Mouse (Mus musculus) T-cell, adult 2 months (primary cell): Measurements from ENCODE around the gene Sec16a.
A peak's percentile ranks its signal among the peaks of the same experiment; 100 is the strongest.

Source experiments
- DNase-seq: peaks from one replicate; pipeline ENCODE4 v3.0.0; 2022; ENCODE audit warnings: low spot score

The Sec16a gene

GRCm38 (mm10) chr2:26472312-26473090 lies 27.5 kb upstream of the Sec16a start:
- no peak for DNase-seq

DNA sequence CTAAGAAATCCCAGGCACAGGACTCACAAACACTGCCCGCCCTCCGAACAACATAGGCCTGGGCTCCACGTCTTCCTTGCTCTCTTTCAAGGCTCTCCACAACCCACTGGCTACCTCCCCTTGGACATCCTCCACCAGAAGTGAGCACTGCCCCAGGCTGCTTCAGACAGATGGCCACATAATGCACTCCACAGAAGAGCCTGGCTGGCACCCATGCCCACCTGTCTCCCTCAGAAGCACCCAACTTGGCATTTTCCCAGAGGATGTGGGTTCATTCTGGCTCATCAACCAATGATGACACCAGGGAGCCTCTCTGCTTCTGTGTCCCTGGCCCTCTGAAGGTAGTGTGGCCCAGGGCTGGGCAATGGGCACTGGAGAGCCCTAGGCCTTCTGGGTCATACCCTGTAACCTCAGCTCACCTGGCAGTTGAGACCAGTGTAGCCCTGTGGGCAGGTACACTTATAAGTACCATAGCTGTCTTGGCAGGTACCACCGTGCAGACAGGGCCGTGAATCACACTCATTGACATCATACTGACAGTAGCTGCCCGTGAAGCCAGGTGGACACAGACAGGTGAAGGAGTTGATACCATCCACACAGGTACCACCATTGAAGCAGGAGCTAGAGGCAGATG lies 26.8 kb upstream of the Sec16a start:
- DNase-seq, result no peak

DNA sequence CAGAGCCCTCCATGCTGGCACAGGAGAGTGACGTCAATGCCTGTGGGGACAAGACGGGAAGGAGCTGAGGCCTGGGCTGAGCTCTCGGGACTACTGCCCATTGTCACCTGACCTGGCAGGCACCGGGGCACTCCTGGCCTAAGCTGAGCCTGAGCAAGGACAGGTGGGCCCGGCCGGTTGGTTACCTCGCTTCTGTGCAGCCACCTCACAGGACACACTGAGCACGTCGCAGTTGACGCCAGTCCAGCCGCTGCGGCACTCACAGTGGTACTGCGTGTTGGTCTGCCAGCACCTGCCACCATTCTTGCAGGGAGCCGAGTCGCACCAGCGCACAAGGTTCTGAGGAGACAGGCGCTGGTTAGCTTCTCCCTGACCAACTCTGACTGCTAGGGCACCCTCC lies 26.0 kb upstream of the Sec16a start:
- no peak for DNase-seq

DNA sequence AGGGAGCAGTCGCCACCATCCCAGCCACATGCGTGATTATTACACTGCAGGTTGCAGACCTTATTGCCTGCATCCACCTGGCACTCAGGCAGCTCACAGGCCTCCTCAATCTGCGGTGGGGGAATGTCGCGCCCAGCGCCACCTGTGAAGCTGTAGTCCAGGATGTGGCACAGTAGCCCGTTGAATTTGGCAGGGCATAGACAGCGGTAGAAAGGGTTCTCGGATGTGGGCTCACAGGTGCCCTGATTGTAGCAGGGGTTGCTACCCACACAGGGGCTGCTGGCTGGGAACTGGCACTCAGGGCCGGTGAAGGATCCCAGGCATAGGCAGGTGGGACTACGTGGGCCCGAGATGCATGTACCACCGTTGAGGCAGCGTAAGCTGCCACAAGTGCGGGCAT lies 23.4 kb upstream of the Sec16a start:
- DNase-seq, result no peak

- DNase-seq, result no peak
Measured at GRCm38 (mm10) chr2:26463412-26463811, 18.4 kb upstream of the Sec16a start.

- DNase-seq, result no peak
Measured at GRCm38 (mm10) chr2:26462980-26463379, 18.0 kb upstream of the Sec16a start.

- DNase-seq, result no peak
Measured at GRCm38 (mm10) chr2:26461667-26462066, 16.7 kb upstream of the Sec16a start.

DNA sequence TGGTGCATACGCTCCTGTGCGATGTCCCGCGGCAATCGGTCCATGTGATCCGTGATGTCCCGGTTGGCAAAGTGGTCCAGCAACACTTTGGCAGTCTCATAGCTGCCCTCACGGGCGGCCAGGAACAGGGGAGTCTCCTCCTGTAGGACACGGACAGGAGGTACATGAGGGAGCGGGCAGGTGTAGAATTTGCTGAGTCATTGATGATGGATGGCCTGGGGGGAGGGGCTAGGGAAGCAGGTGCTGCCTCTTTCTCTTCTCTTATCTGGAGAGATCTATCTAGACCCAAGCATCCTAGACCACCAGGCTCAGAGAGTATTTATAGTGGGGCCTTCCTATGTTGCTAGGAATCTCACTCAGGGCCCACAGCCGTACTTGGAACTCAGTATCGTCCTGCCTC lies 15.8 kb upstream of the Sec16a start:
- no peak for DNase-seq

DNA sequence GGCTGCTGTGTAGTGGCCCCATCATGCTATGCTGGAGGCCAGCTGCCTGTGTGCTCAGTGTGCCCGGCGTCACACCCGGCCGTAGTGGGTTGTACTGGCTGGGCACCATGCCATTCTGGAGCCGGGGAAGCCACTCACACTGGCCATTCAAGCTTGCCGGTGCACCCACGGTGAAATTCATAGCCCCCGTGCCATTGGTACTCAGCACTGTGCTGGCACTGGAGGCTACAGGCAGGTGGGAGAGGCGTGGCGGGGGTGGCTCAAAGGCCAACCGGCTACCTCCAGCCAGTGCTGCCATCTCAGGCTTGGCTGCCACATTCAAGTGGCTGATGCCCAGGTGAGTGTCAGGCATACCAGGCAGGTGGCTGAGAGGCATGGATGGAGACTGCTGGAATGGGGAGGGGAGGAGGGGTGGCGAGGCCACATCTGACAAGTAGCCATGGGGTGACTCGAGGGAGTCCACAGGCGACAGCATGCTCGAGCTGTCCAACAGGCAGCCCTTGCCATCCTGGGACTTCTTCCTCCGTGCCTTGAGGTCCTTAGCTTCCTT lies 15.2 kb upstream of the Sec16a start:
- no peak for DNase-seq

GRCm38 (mm10) chr2:26459478-26459877 lies 14.5 kb upstream of the Sec16a start:
- DNase-seq, result no peak

- no peak for DNase-seq
Measured at GRCm38 (mm10) chr2:26458402-26459124, 13.5 kb upstream of the Sec16a start.

- peak; percentile 70 for DNase-seq
Measured at GRCm38 (mm10) chr2:26449121-26450060, 4.4 kb upstream of the Sec16a start.

GRCm38 (mm10) chr2:26447451-26447850 lies 2.4 kb upstream of the Sec16a start:
- no peak for DNase-seq

DNA sequence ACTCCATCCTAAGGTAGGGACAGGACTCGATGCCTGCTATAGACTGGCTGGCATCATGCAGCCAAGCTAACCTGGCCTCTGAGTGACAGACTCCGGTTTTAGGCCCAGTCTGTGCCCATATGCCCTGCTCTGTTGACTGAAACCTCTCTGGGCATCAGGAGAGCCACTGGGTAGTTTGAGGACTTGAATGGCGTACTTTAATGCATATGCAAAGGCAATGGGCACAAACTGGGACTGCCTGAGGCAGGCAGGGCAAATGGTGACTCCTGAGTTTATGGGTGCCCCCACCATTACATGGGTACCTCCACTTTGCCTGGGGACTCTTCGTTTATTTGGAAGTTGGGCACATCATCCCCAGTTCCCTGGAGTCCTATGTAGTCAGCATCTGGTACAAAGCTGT lies 1.7 kb upstream of the Sec16a start:
- DNase-seq, result no peak

- DNase-seq, result peak; percentile 94
Measured at GRCm38 (mm10) chr2:26445666-26446445, 840 bp upstream of the Sec16a start.

DNA sequence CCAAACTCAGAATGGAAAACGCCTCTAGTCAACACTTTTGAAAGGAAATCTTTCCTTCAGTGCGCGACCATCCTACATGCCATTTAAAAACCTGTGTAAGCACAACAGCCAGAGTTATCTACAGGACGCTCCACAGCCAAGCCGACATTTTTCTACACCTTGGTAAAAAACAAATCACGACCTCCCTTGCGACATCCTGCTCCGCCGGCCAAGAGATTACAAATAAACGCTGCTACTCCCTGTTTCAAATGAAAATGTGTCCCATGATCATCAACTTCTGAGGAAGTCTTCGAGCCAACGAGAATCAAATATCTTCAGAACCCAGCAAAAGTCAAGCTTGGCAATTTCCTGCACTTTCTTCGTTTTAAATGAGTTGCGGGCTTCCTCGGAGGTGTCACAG lies 648 bp downstream of the Sec16a start:
- no peak for DNase-seq

- DNase-seq, result no peak
Measured at GRCm38 (mm10) chr2:26443876-26444275, 1.1 kb downstream of the Sec16a start.

- DNase-seq, result no peak
Measured at GRCm38 (mm10) chr2:26442843-26443242, 2.2 kb downstream of the Sec16a start.

DNA sequence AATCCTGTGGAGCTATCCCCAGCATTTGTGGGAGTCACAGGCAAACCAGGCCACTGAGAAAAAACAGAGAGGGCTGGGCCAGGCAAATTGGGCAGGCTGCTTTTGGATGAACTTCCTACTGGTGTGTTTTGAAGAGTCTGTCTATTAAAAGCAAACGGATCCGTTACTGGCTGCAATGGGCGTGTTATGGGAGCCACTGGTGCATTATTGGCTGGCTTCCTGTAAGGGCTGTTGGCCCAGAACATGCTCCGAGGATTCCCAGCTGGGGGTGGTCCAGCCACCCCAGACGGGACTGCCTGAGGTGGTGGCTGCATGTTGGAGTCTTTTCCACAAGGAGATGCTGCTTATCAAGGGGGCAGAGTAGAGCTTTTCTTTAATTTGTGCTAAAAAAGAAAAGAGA lies 3.3 kb downstream of the Sec16a start:
- no peak for DNase-seq

GRCm38 (mm10) chr2:26441261-26441660 lies 3.8 kb downstream of the Sec16a start:
- no peak for DNase-seq

DNA sequence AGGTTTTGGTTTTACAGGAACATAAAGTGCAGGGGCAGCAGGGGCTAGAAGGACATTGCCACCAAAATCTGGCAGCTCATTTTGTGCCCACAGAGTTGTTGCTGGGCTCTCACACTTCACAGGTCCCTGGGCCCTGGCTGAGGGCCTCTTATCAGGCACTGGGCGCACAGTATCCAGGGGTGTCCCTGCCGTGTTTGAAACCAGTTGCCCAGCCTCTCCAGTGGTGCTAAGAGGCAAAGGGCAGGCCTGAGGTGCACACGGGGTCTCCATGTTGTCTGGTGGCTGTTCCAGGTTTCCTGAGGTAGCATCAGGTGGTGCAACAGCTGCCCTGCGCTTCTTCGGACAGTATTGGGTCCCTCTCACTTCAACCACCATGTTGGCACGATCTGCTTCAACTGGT lies 5.3 kb downstream of the Sec16a start:
- no peak for DNase-seq
